Mouse (Mus musculus): ENCODE results near the gene Ccdc107. TPM values are rescaled to one million over a fixed set of nuclear protein-coding genes. Genes with fewer than 3 reads are reported as not detected.
"Not testable (repeated sequence)": the region's sequence is repeated elsewhere in the genome, so short reads cannot be mapped to it uniquely, and the experiment has no call there.

Gene Ccdc107
- total RNA-seq, 2 experiments from 2014 or later: 26.0 to 41.1 TPM

GRCm38 (mm10) chr4:43482591-43482990, 10.1 kb upstream of the Ccdc107 start:
- no peak for ATAC-seq (replicated peaks; ENCODE audit: low FRiP score, poor library complexity, severe bottlenecking)

GRCm38 (mm10) chr4:43483535-43484091, 9.1 kb upstream of the Ccdc107 start, which contains the start of gene Sit1:
TSS of gene Sit1 (minus strand) at chr4:43483734.
- ATAC-seq (replicated peaks; ENCODE audit: low FRiP score, poor library complexity, severe bottlenecking): no peak

- ATAC-seq (replicated peaks; ENCODE audit: low FRiP score, poor library complexity, severe bottlenecking): not testable (repeated sequence)
These were observed 7.0 kb upstream of the Ccdc107 start for GRCm38 (mm10) chr4:43485666-43486065.

GRCm38 (mm10) chr4:43489611-43490010, 3.1 kb upstream of the Ccdc107 start:
- no peak for ATAC-seq (replicated peaks; ENCODE audit: low FRiP score, poor library complexity, severe bottlenecking)

- ATAC-seq (replicated peaks; ENCODE audit: low FRiP score, poor library complexity, severe bottlenecking): peak; percentile 22
These were observed 1.9 kb upstream of the Ccdc107 start for GRCm38 (mm10) chr4:43490801-43491200.

GRCm38 (mm10) chr4:43492101-43492820, 439 bp upstream of the Ccdc107 start:
- ATAC-seq (replicated peaks; ENCODE audit: low FRiP score, poor library complexity, severe bottlenecking): no peak

GRCm38 (mm10) chr4:43493186-43493845, 616 bp downstream of the Ccdc107 start:
- peak; percentile 81 for ATAC-seq (replicated peaks; ENCODE audit: low FRiP score, poor library complexity, severe bottlenecking)

GRCm38 (mm10) chr4:43493846-43494240, 1.1 kb downstream of the Ccdc107 start:
- no peak for ATAC-seq (replicated peaks; ENCODE audit: low FRiP score, poor library complexity, severe bottlenecking)

GRCm38 (mm10) chr4:43496587-43496986, 3.9 kb downstream of the Ccdc107 start:
- ATAC-seq (replicated peaks; ENCODE audit: low FRiP score, poor library complexity, severe bottlenecking): no peak

- no peak for ATAC-seq (replicated peaks; ENCODE audit: low FRiP score, poor library complexity, severe bottlenecking)
These were observed 4.7 kb downstream of the Ccdc107 start for GRCm38 (mm10) chr4:43497405-43497804.

GRCm38 (mm10) chr4:43497946-43498345, 5.2 kb downstream of the Ccdc107 start:
- ATAC-seq (replicated peaks; ENCODE audit: low FRiP score, poor library complexity, severe bottlenecking): no peak

- peak; percentile 82 for ATAC-seq (replicated peaks; ENCODE audit: low FRiP score, poor library complexity, severe bottlenecking)
These were observed 6.3 kb downstream of the Ccdc107 start for GRCm38 (mm10) chr4:43498983-43499382.

- peak; percentile 89 for ATAC-seq (replicated peaks; ENCODE audit: low FRiP score, poor library complexity, severe bottlenecking)
These were observed 7.0 kb downstream of the Ccdc107 start, which contains the start of gene Arhgef39 for GRCm38 (mm10) chr4:43499407-43500333. TSS of gene Arhgef39 (minus strand) at chr4:43499695.

- ATAC-seq (replicated peaks; ENCODE audit: low FRiP score, poor library complexity, severe bottlenecking): no peak
These were observed 10.3 kb downstream of the Ccdc107 start for GRCm38 (mm10) chr4:43503041-43503440.

- ATAC-seq (replicated peaks; ENCODE audit: low FRiP score, poor library complexity, severe bottlenecking): no peak
These were observed 10.8 kb downstream of the Ccdc107 start for GRCm38 (mm10) chr4:43503506-43503905.

GRCm38 (mm10) chr4:43504269-43504668, 11.6 kb downstream of the Ccdc107 start:
- ATAC-seq (replicated peaks; ENCODE audit: low FRiP score, poor library complexity, severe bottlenecking): no peak

- ATAC-seq (replicated peaks; ENCODE audit: low FRiP score, poor library complexity, severe bottlenecking): no peak
These were observed 13.4 kb downstream of the Ccdc107 start for GRCm38 (mm10) chr4:43506074-43506473.

GRCm38 (mm10) chr4:43506536-43507185, 14.0 kb downstream of the Ccdc107 start, which contains the start of gene Car9:
TSS of gene Car9 (plus strand) at chr4:43506966.
- ATAC-seq (replicated peaks; ENCODE audit: low FRiP score, poor library complexity, severe bottlenecking): no peak

Data from erythroid progenitor cell, adult 5-6 weeks (primary cell).